Mouse (Mus musculus) embryonic facial prominence, embryonic 15.5 days (tissue): Measurements from ENCODE around the gene Ap1g1. TPM values are rescaled to one million over a fixed set of nuclear protein-coding genes. Genes with fewer than 3 reads are reported as not detected.

Source experiments
- ATAC-seq: fragments of 200-750 bp; cut with Nextera tagmentation; 2 replicates; pipeline ENCODE4 v1.8.0; 2017; ENCODE audit warnings: low read depth, moderate TSS enrichment; ENCODE audit not compliant: insufficient number of reproducible peaks, low FRiP score, low TSS enrichment
- H3K27ac ChIP-seq: fragments of 300-500 bp; sonication (generic); replicated peaks from 2 replicates; pipeline ENCODE4 v1.5.1; 2015; ENCODE audit warnings: mild to moderate bottlenecking, inconsistent platforms
- H3K27me3 ChIP-seq: fragments of 300-500 bp; sonication (generic); 2 replicates; pipeline ENCODE4 v1.6.1; 2015; ENCODE audit warnings: inconsistent platforms
- H3K36me3 ChIP-seq: fragments of 300-500 bp; sonication (generic); 2 replicates; pipeline ENCODE4 v1.6.1; 2015; ENCODE audit warnings: mild to moderate bottlenecking, inconsistent platforms
- H3K4me1 ChIP-seq: fragments of 300-500 bp; sonication (generic); 2 replicates; pipeline ENCODE4 v1.6.1; 2015; ENCODE audit warnings: inconsistent platforms
- H3K4me2 ChIP-seq: fragments of 300-500 bp; sonication (generic); replicated peaks from 2 replicates; pipeline ENCODE4 v1.6.1; 2015; ENCODE audit warnings: mild to moderate bottlenecking, inconsistent platforms
- H3K4me3 ChIP-seq: fragments of 300-500 bp; sonication (generic); replicated peaks from 2 replicates; pipeline ENCODE4 v1.5.1; 2015; ENCODE audit warnings: mild to moderate bottlenecking, inconsistent platforms
- H3K9ac ChIP-seq: fragments of 300-500 bp; sonication (generic); 2 replicates; pipeline ENCODE4 v1.6.1; 2015; ENCODE audit warnings: inconsistent platforms
- H3K9me3 ChIP-seq: fragments of 300-500 bp; sonication (generic); replicated peaks from 2 replicates; pipeline ENCODE4 v1.6.1; 2016; ENCODE audit warnings: inconsistent platforms
- WGBS: fragments of 180-500 bp; shearing (Covaris S2); methylation state at CpG from one replicate; pipeline ENCODE4 v1.1.7; 2015; 5-methylcytosine and 5-hydroxymethylcytosine counted together
- polyA plus RNA-seq: library from polyadenylated mRNA; unstranded; fragments of >200 nt; fragmentation: Nextera tagmentation; extraction: Ambion mirVana; gene quantifications from 2 replicates; pipeline ENCODE4 v1.2.1, GENCODE M21; 2015

Gene Ap1g1
- polyA plus RNA-seq = 36.4 and 38.3 TPM in 2 replicates

GRCm38 (mm10) chr8:109778280-109778977, at the start of gene Ap1g1:
Ap1g1 (plus strand) TSS chr8:109778554.
- peak within 1 kb of the TSS; percentile 88 for H3K9ac ChIP-seq
- peaks cover 9% of the 10 kb centered on the region; the same call in 1 of the 2 replicates for H3K4me1 ChIP-seq
- WGBS = under 1% methylated on average over 64 of the region's 64 CpGs
- H3K27me3 ChIP-seq = 0 out of 2 replicates have a peak, but pooled peaks cover 4% of the 10 kb centered on the region
- H3K4me2 ChIP-seq = peak within 1 kb of the TSS; percentile 80
- no peaks in the 10 kb centered on the region for H3K36me3 ChIP-seq
- peak within 1 kb of the TSS; percentile 91 for H3K4me3 ChIP-seq
- ATAC-seq = peak; percentile 99
- no peaks in the 10 kb centered on the region for H3K9me3 ChIP-seq
- H3K27ac ChIP-seq = peak within 1 kb of the TSS; percentile 98

- Histone ChIP-seq H3K36me3 (peaks cover 66% of the 10 kb centered on the region), H3K27me3 (no peaks in the 10 kb centered on the region), H3K4me2 (no peak overlapping the region), H3K4me1 (peaks cover 3% of the 10 kb centered on the region; the same call in 1 of the 2 replicates), H3K9me3 (no peaks in the 10 kb centered on the region), H3K27ac (no peak overlapping the region), H3K4me3 (no peak overlapping the region), H3K9ac (no peak overlapping the region)
- 77% methylated on average over 3 of the region's 3 CpGs for WGBS
- no peak for ATAC-seq
Observed at GRCm38 (mm10) chr8:109731012-109731411, 47.3 kb upstream of the Ap1g1 start.

GRCm38 (mm10) chr8:109734018-109734417, 44.3 kb upstream of the Ap1g1 start:
- no peak for ATAC-seq

GRCm38 (mm10) chr8:109736819-109737218, 41.5 kb upstream of the Ap1g1 start:
- Histone ChIP-seq H3K36me3 (peaks cover 26% of the 10 kb centered on the region), H3K9me3 (no peaks in the 10 kb centered on the region), H3K4me2 (peak overlapping the region; percentile 73), H3K4me3 (peak overlapping the region; percentile 98), H3K9ac (peak overlapping the region; percentile 97), H3K27me3 (no peaks in the 10 kb centered on the region), H3K4me1 (peaks cover 12% of the 10 kb centered on the region), H3K27ac (peak overlapping the region; percentile 76; the same call in 1 of the 2 replicates)
- 5% methylated on average over 8 of the region's 8 CpGs for WGBS
- no peak for ATAC-seq

More at GRCm38 (mm10) chr8:109734018-109734417, 44.3 kb upstream of the Ap1g1 start:
- H3K9me3 ChIP-seq = no peaks in the 10 kb centered on the region
- H3K9ac ChIP-seq = no peak overlapping the region
- H3K4me3 ChIP-seq = no peak overlapping the region
- no peaks in the 10 kb centered on the region for H3K27me3 ChIP-seq
- H3K27ac ChIP-seq = no peak overlapping the region
- H3K36me3 ChIP-seq = peaks cover 52% of the 10 kb centered on the region
- whole genome bisulfite sequencing = 74% methylated on average over 3 of the region's 3 CpGs
- H3K4me2 ChIP-seq = no peak overlapping the region
- peaks cover 12% of the 10 kb centered on the region for H3K4me1 ChIP-seq

- Histone ChIP-seq H3K27me3 (no peaks in the 10 kb centered on the region), H3K36me3 (peaks cover 19% of the 10 kb centered on the region), H3K9me3 (no peaks in the 10 kb centered on the region), H3K4me3 (peak within 1 kb of the TSS; percentile 98), H3K4me1 (peaks cover 12% of the 10 kb centered on the region), H3K4me2 (peak within 1 kb of the TSS; percentile 73), H3K9ac (peak within 1 kb of the TSS; percentile 97), H3K27ac (peak within 1 kb of the TSS; percentile 76)
- peak; percentile 82 for ATAC-seq
- under 1% methylated on average over 51 of the region's 59 CpGs for WGBS
Observed at GRCm38 (mm10) chr8:109737237-109738048, 40.9 kb upstream of the Ap1g1 start, which contains the start of gene Atxn1l. Atxn1l (minus strand) TSS chr8:109737739.

GRCm38 (mm10) chr8:109738049-109738380, 40.3 kb upstream of the Ap1g1 start:
- Histone ChIP-seq H3K4me2 (peak overlapping the region; percentile 73), H3K4me1 (peaks cover 12% of the 10 kb centered on the region), H3K27me3 (no peaks in the 10 kb centered on the region), H3K9ac (no peak overlapping the region), H3K4me3 (peak overlapping the region; percentile 98), H3K36me3 (peaks cover 14% of the 10 kb centered on the region), H3K9me3 (no peaks in the 10 kb centered on the region), H3K27ac (no peak overlapping the region)
- no peak for ATAC-seq
- WGBS = 60% methylated on average over 1 of the region's 1 CpGs

DNA sequence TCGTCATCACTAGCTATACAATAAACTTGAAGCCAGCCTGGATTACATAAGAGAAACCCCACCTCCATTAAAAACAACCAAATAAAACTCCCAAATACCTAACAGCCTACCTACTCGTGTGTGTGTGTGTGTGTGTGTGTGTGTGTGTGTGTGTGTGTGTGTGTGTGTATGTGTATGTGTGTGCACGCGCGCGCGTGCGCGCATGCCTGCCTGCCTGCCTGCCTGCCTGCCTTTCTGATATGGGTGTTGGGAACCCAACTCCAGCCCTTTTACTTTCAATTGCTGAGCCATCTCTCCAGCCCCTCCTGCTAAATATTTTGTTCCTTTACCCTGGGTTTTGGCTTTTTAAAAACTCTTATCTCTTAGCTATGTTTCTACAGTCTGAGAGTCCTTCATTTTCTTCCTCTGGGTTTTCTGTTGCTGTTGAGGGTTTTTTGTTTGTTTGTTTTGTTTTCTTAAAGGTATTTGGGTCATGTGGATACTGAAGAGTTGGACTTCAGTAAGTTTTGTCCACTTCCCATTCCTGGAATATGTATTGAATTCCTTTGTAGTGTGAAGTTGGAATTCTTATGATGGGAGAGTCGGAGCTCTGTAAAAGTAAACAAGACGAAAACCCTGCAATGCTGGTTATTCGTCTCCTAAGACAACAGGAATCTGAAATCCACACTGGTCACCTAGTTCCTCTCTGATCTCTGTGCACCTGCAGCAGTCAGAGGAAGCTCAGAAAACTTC, 30.7 kb upstream of the Ap1g1 start:
- Histone ChIP-seq H3K4me2 (no peak overlapping the region), H3K36me3 (no peaks in the 10 kb centered on the region), H3K27me3 (no peaks in the 10 kb centered on the region), H3K9ac (no peak overlapping the region), H3K4me1 (no peaks in the 10 kb centered on the region), H3K9me3 (no peaks in the 10 kb centered on the region), H3K4me3 (no peak overlapping the region), H3K27ac (no peak overlapping the region)
- ATAC-seq = no peak
- 80% methylated on average over 12 of the region's 12 CpGs for WGBS

DNA sequence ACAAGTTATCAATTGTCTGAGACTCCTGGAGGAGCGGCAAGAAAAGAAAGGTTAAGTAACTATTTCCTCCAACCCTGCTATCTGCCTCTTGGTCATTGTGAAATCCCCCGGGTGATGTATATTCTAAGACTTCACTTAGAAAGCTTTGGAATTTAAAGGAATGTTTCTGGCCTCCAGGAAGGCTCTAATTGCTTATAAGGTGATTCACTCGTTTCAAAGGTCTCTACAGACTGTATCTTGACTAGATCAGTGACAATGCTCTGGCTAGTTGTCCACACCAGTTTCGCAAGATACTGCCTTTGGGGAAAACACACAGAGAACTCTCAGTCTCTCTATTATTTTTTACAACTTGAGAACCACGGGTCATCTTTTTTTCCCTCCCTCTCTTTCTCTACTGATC, 28.1 kb upstream of the Ap1g1 start:
- no peak for ATAC-seq
- no peaks in the 10 kb centered on the region for H3K9me3 ChIP-seq
- no peaks in the 10 kb centered on the region for H3K27me3 ChIP-seq
- no peaks in the 10 kb centered on the region for H3K4me1 ChIP-seq
- no peak overlapping the region for H3K4me2 ChIP-seq
- no peaks in the 10 kb centered on the region for H3K36me3 ChIP-seq
- no peak overlapping the region for H3K27ac ChIP-seq
- H3K9ac ChIP-seq = no peak overlapping the region
- WGBS = 51% methylated on average over 5 of the region's 5 CpGs
- no peak overlapping the region for H3K4me3 ChIP-seq

DNA sequence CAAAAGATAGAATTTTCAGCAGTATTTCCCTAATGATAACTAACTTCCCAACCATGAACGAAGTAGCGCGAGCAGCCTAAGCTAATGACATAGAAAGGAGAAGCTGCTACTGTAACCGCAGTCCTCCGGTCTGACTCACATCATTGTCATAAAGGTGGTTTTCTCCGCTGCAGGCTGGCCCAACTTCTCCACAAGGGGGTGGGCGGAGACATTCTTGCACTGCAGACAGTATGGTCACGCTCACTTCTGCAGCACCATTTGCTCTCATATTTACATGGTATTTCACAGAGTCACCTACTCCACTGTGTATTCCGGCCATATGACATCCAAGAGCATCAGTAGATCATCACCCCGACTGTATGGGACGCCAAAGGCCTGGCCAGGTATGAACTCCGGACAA, 27.7 kb upstream of the Ap1g1 start:
- Histone ChIP-seq H3K27me3 (no peaks in the 10 kb centered on the region), H3K4me2 (no peak overlapping the region), H3K9me3 (no peaks in the 10 kb centered on the region), H3K4me1 (no peaks in the 10 kb centered on the region), H3K4me3 (no peak overlapping the region), H3K9ac (no peak overlapping the region), H3K36me3 (no peaks in the 10 kb centered on the region), H3K27ac (no peak overlapping the region)
- no peak for ATAC-seq
- 64% methylated on average over 12 of the region's 12 CpGs for WGBS

GRCm38 (mm10) chr8:109751731-109752485, 26.4 kb upstream of the Ap1g1 start:
- Histone ChIP-seq H3K36me3 (no peaks in the 10 kb centered on the region), H3K9me3 (no peaks in the 10 kb centered on the region), H3K9ac (no peak overlapping the region), H3K4me3 (no peak overlapping the region), H3K4me2 (no peak overlapping the region), H3K27ac (no peak overlapping the region), H3K27me3 (no peaks in the 10 kb centered on the region), H3K4me1 (no peaks in the 10 kb centered on the region)
- 81% methylated on average over 20 of the region's 20 CpGs for WGBS
- no peak for ATAC-seq
